18 mouse cellular contexts compared by ENCODE assay signal in genomic region chr17:71027186-71027585, GRCm38 (mm10).
"Had no signal": no experiment of that assay in that cellular context is flagged by ENCODE, and none has a peak within 500 bp of the region (broad histone marks: within the 10 kb centered on the region; RNA-seq: fewer than 3 reads in every experiment).

No protein-coding gene starts in this region.

- H3K9me3 ChIP-seq: kidney, embryonic 15.5 days; liver, embryonic 13.5 days; midbrain, embryonic 12.5 days; neural tube, embryonic 13.5 days; stomach, embryonic 15.5 days had no signal

- DNase-seq: kidney, postnatal 10 days; kidney, postnatal 36 days; layer of hippocampus, postnatal 36 days; liver, embryonic 13.5 days; lung, adult 2 months; lung, postnatal 14 days; lung, postnatal 4 days; retina, postnatal 1 day; right cerebral cortex, postnatal 25 days; spleen, adult 18-20 months; thymus, postnatal 25 days had no signal

- H3K9ac ChIP-seq: kidney, embryonic 15.5 days; liver, embryonic 13.5 days; midbrain, embryonic 12.5 days; neural tube, embryonic 13.5 days; stomach, embryonic 15.5 days had no signal

- H3K27ac ChIP-seq: kidney, embryonic 15.5 days; left cerebral cortex, adult 2 months; liver, embryonic 13.5 days; midbrain, embryonic 12.5 days; neural tube, embryonic 13.5 days; stomach, embryonic 15.5 days had no signal

- H3K36me3 ChIP-seq: kidney, embryonic 15.5 days; liver, embryonic 13.5 days; midbrain, embryonic 12.5 days; neural tube, embryonic 13.5 days; stomach, embryonic 15.5 days had no signal

- H3K27me3 ChIP-seq: kidney, embryonic 15.5 days; liver, embryonic 13.5 days; midbrain, embryonic 12.5 days; neural tube, embryonic 13.5 days; stomach, embryonic 15.5 days had no signal

- H3K4me2 ChIP-seq: kidney, embryonic 15.5 days; liver, embryonic 13.5 days; midbrain, embryonic 12.5 days; neural tube, embryonic 13.5 days; stomach, embryonic 15.5 days had no signal

- ATAC-seq: midbrain, embryonic 16.5 days had no signal

- H3K4me1 ChIP-seq: kidney, embryonic 15.5 days; liver, embryonic 13.5 days; midbrain, embryonic 12.5 days; neural tube, embryonic 13.5 days; stomach, embryonic 15.5 days had no signal

- H3K4me3 ChIP-seq: kidney, embryonic 15.5 days; left cerebral cortex, adult 2 months; liver, embryonic 13.5 days; midbrain, embryonic 12.5 days; myocyte; neural tube, embryonic 13.5 days; stomach, embryonic 15.5 days had no signal
